Mouse (Mus musculus) mature B cell (primary cell): Measurements from ENCODE around the gene Spata5.

Experiments used
- in situ Hi-C: fragments of 300-500 bp; cut with MboI; formaldehyde crosslinking; loops from 2 replicates; pipeline ENCODE4 v1.14.3; 2019

Spata5 gene

DNA sequence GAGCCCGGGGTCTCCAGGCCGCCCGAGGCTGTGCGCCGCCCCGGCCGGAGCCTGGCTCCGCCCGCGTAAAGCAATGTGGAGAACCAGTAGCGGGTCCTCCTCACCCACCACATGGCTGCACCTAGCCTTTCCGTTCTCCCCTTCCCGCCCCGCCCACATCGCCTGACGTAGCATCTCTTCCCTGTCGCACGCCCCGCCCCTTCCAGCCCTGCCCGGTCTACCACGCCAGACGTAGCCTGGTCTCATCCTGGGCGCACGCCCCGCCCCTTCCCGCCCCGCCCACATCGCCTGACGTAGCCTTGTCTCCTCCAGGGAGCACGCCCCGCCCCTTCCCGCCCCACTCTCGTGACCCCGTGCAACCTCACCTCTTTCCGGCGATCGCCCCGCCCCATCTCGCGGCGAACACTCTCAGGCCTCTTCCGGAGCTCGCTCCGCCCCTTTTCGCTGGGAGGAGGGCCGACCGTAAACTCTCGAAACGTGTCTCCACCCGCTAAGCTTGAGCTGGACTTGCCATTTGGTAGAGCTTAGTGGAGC is at the start of gene Spata5:
TSS of gene Spata5 (plus strand) at position 439 of the 534 bp plus-strand sequence.
- in situ Hi-C loops: no loop called here

DNA sequence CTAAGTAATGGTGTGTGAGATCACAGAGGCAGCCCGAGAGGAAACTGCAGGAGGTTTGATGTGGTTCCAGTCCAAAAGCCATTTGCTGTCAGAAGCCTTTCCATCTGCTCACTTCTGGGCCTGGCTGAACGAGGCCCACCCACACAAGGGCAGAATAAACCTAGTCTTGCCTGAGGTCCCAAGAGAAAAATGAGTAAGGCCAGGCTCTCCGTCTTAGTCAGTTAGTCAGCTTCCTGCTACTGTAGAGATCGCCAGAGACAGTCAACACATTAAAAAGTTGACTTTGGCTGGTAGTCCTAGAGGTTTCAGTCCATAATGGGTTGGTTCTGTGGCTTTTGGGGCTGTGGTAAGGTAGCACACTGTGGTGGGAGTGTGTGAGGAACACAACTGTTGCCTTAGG is 49.3 kb upstream of the Spata5 start:
- in situ Hi-C loops: no loop called here

DNA sequence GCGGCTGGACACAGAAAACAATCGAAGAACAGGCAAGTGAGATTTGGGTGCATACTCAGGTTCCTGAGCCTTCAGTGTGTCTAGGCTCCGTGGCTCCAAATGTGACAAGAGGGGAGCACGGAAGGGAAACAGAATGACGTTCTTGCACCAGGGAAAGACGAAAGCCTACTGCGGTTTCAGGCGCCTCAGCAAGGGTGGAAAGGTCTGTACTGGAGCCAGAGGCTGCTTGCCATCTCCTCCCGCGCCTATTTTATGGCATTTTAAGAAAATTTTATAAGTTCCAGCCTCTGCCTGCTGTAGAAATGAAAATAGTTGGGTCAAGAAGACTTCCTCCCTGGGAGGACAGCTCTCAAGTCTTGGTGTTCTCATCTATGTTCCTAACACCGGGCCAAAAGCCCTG is 46.0 kb upstream of the Spata5 start:
- in situ Hi-C loops: no loop called here

DNA sequence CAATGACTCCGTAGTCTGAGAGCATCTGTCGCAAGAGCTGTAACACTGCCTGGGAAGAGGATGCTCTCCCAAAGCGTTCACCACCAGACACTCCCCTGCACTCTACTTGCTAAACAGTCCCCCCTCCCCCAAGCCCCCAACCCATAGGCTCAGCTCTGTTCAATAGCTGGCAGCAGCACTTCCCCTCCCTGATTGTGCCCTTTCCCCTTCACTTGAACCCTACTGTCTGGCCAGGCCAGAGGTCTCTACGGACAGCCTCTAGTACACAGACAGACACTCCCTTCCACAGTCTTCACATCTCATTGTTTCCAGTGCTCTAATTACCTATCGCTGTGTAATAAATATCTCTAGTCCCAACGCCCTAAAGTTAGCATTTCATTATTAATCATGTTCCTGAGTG is 41.8 kb upstream of the Spata5 start:
- in situ Hi-C loops: no loop called here

DNA sequence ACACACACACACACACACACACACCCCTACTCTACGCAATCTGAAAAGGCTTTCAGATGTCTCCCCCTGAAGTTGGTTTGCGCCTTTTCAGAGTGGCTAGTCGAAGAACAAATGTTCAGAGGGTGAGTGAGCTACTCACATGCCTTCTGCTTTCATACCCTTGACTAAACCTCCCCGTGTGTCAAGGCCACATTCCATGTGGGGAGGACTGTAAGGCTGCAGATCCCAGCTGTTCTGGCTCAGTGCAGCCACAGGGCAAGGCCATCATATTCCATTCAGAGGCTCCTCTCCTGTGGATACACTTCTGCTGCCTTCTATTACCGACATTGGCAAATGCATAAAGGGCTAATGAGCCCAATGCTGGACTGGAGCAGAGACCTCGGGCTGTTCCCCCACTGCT is 41.3 kb upstream of the Spata5 start:
- in situ Hi-C loops: no loop called here

DNA sequence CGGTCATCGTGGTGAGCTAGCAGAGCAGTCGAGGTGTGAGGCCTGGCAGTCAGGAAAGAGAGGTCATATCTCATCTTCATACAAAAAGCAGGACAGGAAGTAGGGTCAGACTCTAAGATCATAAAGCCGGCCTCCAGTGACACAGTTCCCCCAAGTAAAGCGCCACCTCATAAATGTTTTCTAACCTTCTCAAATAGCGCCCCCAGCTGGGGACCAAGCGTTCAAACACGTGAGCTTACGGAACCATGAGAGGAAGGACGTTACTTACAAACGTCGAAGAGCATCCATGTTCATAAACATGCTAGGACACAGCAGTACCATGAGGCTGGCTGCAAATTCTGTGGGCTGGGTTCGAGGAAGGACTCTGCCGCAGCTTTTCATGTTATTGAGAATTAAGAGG is 40.5 kb upstream of the Spata5 start:
- in situ Hi-C loops: no loop called here

DNA sequence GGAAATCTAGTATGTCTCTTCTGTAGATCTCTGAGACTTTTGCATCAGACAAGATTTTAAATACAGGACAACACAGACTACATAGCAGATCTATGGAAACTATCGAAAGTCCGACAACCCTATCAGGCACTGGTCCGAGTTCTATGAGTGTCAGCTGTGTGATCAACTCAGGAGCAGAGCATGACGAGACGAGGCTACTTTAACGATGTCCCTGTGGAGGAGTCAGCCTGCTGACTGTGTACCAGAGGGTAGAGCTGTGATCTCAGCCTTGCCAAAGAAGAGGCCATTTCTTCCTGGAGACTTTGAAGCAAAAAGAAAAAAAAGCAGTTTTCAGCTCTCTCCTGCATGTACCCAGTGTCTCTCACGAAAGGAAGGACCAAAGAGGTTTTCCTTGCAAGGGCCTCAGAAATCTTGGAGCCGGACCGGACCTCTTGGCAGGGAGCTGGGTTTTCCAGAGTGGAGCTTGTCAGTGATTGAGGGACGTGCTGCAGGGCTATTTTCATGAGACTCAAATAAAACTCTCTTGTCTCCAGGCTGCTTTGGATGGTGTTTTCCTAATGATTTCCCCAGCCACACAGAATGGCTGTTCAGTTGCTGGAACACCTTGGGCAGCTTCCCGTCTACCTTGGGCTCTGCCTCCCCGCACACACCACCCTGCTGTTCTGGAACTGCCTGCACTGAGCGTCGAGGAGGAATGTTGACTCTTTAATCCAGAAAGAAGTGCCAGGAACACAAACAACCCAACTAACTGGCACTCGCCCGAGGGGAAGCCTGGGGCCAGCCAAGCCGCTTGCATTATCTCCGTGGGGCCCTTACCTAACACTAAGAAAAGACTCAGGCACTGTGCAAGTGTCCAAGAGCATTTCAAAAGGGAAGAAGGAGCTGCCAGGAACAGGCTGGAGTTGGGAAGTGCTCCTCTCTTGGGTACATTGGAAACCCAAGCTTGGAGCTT is 39.5 kb upstream of the Spata5 start:
- in situ Hi-C loops: no loop called here

DNA sequence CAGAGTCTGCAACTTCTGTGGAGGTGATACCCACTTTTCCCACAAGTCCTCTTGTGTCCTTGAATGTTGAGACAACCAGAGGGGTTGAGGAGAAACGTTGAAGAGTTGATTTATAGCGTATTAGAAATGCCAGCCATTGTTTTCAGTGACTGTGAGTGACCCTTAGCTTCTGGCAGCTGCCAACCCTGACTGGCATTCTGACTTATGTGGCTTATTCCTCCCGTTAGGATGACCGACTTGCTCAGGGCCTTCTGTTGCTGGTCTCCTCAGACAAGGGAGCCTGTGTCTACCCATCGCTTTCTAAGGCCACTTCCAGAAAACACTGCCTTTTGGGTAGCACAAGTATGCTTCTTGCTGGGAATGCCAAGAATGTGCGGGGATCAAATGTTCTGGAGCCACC is 38.2 kb upstream of the Spata5 start:
- in situ Hi-C loops: no loop called here

DNA sequence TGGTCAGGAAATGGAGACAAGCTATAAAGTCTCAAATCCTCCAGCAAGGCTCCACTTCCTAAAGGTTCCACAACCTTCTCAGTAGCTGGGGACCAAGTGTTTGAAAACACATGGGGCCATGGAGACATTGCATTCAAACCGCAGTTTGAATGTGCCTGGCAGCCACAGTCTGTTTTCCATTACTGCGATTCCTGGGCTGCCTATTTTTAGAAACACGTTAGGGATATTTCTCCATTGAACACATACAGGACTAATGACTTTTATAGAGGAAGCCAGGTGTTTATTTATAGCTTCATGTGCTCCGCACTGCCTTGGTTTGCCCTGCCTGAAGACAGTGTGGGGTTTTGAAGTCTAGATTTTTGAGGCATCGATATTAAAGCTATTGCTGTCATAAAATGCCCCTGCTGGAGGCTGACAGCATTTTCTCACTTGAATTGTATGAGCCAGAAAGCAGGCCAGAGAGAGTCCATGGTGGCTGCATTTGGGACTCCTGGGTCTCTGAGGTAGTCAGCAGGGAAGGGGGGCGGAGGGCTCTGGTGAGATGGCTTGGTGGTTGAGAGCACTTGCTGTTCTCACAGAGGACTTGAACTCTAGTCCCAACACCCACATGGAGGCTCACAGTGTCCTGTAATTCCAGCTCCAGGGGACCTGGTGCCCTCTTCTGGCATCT is 36.5 kb upstream of the Spata5 start:
- in situ Hi-C loops: no loop called here

DNA sequence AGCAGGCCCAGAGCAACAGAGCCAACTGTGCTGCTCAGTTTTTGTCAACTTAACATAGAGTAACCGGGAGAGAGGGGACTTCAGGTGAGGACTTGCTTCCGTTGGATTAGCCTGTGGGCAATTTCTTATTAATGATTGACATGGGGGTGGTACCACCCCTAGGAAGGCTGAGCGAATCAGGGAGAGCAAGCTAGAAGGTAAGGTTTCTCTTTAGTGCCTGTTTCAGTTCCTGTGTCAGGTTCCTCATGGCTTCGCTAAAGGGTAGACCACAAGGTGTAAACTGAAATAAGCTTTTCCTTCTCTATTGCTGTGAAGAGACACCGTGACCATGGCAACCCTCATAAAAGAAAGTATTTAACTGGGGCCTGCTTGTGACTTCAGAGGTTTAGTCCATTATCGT is 32.4 kb upstream of the Spata5 start:
- in situ Hi-C loops: no loop called here

DNA sequence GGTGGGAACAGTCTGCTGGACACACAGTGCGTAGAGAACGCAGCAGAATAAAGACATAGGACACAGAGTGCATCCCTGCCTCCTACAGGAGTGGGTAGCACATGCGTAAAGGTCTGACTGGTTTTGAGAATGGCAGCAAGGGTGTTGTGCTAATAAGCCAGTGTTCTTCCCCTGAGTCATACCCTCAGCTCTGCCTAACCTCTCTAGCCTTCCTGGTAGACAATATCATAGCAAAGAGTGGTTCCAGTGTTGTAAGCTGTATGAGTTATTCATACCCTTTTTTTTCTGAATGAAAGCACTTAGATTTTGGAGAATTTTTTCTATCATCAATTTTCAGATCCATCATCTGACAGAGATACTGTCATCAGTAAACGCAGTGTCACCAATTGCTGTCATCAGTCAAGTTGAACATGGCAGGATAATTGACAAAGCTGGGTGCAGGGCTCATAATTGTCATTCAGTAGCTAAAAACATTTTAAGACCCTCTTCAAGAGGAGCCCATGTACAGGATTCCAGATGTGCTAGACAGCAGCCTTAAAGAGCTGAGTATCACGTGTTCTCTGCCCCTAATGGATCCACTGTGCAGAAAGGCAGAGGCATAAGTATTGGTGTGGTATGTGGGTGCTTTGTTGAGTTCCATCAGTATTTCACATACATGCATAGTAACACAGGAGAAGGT is 22.6 kb upstream of the Spata5 start:
- in situ Hi-C loops: no loop called here

DNA sequence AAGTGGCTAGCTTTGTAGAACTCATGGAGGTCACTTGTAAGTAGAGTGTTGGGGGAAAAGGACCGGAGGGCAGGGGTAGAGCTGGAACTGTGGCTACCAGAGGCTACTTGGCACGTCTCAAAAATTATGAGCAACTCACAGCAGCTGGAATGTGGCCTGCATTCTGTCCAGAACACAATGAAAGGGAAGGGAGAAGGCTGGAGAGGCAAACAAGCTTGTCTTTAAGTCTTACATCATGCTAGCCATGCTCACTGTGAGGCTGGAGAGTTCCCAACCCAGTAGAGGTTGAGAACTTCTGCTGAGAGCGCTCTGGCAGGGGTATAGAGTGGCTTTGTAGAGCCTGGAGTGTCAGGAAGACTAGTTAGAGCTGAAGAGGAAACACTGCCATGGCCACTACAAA is 22.1 kb upstream of the Spata5 start:
- in situ Hi-C loops: no loop called here

DNA sequence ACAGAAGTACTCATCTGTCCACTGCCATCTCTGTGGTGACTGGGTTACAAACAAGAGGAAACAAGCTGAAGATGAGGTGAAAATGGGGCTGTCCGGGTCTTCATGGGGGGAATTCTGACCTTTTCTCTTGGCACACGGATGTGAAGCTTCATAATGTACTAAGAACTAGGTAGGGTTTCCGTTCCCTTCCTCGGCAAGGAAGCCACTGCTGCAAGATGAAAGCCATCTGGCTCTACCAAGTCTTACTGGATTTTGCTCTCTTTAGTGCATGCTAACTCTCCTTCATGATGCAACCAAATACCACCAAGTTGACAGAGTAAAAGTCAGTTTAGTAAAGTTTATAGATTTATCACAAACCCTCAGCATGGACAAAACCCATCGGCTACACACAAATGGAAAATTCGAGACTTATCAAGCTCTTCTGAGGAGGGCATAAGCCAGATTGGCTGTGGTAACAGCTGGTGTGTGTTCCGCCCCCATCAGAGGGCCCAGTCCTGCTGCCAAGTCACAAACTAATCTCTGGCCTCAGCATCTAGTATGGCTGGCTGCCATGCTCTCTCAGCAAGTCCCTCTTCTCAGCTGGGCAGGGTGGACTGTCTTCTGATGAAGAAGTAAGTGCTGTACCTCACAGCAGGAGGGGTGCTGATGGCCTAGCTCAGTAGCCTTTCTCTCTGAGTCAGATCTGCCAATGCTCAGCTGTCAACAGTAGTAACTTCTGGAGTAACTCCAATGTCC is 20.9 kb upstream of the Spata5 start:
- in situ Hi-C loops: no loop called here

DNA sequence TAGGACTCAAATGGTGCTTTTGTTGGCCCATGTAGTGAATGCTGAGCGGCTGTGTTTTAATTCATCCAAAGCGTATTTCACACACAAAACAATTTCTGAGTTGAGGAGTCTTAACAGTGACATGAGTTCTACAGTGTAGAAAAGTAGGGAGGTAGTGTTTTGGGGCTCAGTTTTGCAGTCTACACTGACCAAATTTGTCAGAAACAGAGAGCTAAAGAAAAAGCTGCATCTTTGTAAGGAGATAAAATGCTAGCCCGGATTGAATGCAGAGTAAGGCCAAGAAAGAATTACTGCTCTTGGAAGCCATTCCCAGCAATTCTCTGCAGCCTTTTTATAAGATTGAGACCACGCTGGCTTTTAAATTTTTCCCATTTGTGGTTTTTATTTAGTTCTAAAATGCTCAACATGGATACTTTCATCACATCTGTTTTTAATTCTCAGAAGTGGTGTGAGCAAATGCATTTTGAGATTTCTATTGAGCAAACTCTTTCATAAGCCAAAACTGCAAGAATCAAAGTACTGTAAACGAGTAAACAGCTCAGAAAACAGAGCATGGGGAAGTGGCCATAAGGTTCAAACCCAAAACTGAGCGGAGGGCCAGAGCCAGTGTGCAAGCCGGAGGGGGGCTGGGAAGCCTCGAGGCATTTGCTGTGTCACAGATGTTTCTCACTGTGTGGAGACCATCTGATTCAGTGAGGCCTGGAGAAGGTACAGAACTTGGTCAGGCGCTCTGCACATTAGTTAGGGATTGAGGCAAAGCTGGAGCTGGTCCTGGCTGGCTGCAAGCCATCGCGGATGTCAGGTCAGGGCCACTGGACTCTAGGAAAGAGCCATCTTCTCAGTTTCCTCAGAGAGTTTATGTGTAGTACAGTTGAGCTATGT is 17.7 kb upstream of the Spata5 start:
- in situ Hi-C loops: no loop called here

DNA sequence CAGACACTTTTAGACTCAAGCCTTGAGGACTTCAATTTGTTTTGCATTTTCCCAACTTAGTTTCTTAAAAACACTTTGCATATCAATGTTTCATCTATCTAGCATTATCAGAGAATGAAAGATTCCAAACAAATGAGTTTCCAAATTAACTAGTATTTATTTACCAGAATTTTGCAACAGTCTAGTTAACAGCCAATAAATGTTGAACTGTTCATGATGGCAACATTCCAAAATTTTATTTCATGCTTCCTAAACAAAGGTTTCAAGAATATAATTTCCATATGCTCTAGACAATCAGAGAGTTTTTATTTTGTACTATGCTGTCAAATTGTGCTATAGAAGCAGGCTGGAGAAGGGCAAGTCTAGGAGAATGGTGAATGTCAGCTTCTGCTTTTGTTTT is 12.1 kb upstream of the Spata5 start:
- in situ Hi-C loops: no loop called here

DNA sequence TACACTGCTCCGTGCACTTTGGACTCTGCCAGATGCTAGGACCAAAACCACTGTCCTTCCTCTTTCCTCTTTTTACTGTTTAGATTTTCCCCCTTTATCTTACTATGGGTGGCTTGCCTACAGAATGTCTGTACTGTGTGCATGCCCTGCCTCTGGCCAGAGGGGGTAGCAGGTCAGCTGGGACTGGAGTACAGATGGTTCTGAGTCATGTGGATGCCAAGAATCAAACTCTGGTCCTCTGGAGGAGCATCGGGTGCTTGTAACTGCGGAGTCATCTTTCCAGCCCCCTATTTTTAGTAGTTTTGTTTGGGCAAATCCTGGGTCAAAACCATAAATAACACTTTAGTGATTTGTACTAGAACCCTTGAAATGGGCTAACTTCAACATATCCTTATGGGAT is 6.2 kb upstream of the Spata5 start:
- in situ Hi-C loops: no loop called here

DNA sequence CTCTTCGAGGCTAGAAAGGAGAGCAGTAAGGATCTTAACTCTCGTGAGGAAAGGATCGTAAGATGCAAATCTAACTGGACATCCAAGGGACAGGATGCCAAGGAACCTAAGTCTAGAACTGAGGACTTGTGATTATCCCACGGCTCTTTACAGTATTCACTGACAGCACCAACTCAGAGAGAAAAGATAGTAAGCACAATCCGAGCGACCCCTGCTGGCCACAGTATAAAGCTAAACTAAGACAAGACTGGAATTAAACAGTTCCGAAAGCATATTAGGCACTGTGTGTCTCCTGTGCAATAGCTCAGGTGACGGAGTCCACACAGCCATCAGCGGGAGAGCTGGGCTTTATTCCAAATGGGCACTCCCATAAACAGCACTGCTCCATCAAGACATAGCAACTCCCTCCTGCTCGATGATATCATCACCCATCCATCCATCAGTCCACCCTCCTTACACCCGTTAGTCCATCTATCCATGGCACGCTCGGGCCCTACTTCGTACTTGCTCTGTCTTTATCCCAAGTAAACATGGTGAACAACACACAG is 5.2 kb upstream of the Spata5 start:
- in situ Hi-C loops: no loop called here

DNA sequence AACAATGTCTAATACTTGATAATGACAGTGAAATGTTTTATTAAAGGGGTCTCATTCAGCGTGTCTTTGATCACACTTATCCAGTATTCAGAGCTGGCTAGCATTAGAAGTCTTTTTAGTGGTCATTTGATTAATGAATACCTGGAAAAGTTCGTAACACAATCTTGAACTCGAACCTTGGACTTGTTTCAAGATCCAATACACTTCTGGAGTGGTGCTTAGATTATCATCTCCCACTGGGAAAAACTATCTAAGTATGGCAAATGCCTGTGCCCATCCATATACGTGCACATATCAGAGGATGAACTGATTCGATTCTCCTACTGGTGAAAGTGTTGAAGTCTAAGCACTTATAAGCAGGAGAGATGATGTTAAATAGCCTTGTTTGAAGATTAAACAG is 1.4 kb upstream of the Spata5 start:
- in situ Hi-C loops: no loop called here

DNA sequence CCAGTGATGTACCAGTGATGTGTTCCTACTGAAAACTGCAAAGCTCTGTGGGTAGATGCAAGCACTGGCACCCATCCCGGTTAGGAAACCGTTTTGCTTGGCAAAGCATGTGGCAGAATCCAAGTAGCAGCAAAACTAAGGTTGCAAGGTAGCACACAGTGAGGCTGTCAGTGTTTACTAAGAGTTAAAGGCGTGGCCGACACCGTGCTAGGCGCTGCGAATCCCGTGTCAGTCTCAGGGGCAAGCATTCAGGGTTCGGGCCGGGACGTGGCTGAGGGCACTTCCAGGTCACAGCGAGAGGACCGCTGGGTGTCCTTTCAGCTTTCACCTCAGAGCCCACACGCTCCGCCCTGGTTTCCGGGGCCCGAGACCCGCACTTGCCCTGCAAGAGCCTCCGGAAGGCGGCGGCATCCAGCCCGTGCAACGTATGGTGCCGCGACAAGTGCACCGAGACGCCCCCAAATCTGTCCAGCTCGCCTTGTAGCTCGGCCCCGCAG is 687 bp upstream of the Spata5 start:
- in situ Hi-C loops: no loop called here

DNA sequence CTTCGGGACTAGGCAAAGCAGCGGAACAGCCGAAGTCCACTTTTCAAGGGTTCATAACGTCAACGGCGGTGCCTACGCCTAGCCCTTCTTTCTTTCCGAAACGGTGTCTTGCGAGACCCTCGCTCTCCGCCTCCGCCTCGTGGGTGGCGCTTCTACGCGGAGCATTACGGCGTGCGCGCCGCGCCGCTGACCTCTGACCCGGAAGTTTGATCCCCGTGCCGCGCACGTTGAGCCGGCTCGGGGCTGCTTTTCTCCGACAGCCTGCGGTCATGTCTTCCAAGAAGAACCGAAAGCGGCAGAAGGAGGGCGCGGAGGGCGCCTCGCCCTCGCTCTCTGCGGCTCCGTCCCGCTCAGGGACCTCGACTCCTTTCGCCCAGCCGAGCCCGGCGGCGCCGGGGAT is 376 bp downstream of the Spata5 start, which contains the start of gene Nudt6:
TSS of gene Nudt6 (minus strand) at position 140 of the 400 bp plus-strand sequence.
- in situ Hi-C loops: no loop called here
